8 mouse cellular contexts compared by ENCODE assay signal in genomic region chr2:32430701-32431676, GRCm38 (mm10). TPM values are rescaled to one million over a fixed set of nuclear protein-coding genes. Genes with fewer than 3 reads are reported as not detected.
DNase-seq lines count a peak whose midpoint lies in the region; ATAC-seq lines count a peak whose summit lies in the region.

No protein-coding gene starts in this region.

- H3K27ac ChIP-seq in hindbrain, embryonic 14.5 days, result peak overlapping the region; percentile 96

- H3K4me2 ChIP-seq in hindbrain, embryonic 14.5 days (replicated peaks), result peak overlapping the region; percentile 81

- 6% methylated on average over 18 of the region's 18 CpGs for WGBS in hindbrain, embryonic 14.5 days

- no peaks in the 10 kb centered on the region for H3K9me3 ChIP-seq in hindbrain, embryonic 14.5 days (ENCODE audit: control insufficient read depth, low read length)

- peak overlapping the region; percentile 45 for H3K4me3 ChIP-seq in hindbrain, embryonic 14.5 days (replicated peaks; ENCODE audit: low read length)

- peak overlapping the region; percentile 76 for H3K9ac ChIP-seq in hindbrain, embryonic 14.5 days

- peak; percentile 95 for ATAC-seq in hindbrain, embryonic 14.5 days (ENCODE audit: low FRiP score)

- 0 out of 2 replicates have a peak, but pooled peaks cover 3% of the 10 kb centered on the region for H3K36me3 ChIP-seq in hindbrain, embryonic 14.5 days (replicated peaks; ENCODE audit: control insufficient read depth, insufficient read depth)

- no peaks in the 10 kb centered on the region for H3K27me3 ChIP-seq in hindbrain, embryonic 14.5 days (ENCODE audit: control insufficient read depth, insufficient read depth, low read length)

- peaks cover 40% of the 10 kb centered on the region for H3K4me1 ChIP-seq in hindbrain, embryonic 14.5 days (replicated peaks; ENCODE audit: control insufficient read depth, insufficient read depth, low read length)

- DNase-seq in ZHBTc4 (ENCODE audit: low read depth, low spot score), result peak; percentile 85
- DNase-seq in cerebellum, postnatal 4 days (ENCODE audit: low spot score in 2 of 2), result peak; percentile 52 to 78
- peak; percentile 81 for DNase-seq in gastrocnemius, adult 18-20 months (ENCODE audit: low spot score)
- DNase-seq in hindbrain, embryonic 14.5 days (ENCODE audit: low spot score), result peak; percentile 92
- DNase-seq in layer of hippocampus, postnatal 36 days, result peak; percentile 79 to 81
- DNase-seq in lung, postnatal 36 days, result peak; percentile 75
- DNase-seq in right cerebral cortex, postnatal 36 days (ENCODE audit: low spot score in 2 of 2), result peak; percentile 84 to 93
- no peak for DNase-seq in thymus, postnatal 0 days (ENCODE audit: low spot score)

RNA-seq across cellular contexts. Expression of gene Naif1, which starts 19.3 kb away (rescaled TPM):
- total RNA-seq in gastrocnemius, adult 18-20 months (2021), result 1 to 10 TPM; 2.6 to 3.0 TPM
- polyA plus RNA-seq in hindbrain, embryonic 14.5 days (2014; fragmentation: Nextera tagmentation; extraction: Ambion mirVana), result 5.3 TPM in 2 replicates
- total RNA-seq in layer of hippocampus, postnatal 36 days (2021), result 1 to 10 TPM; 4.2 to 4.4 TPM
- 5.4 and 6.2 TPM in 2 replicates for polyA plus RNA-seq in thymus, postnatal 0 days (2015; fragmentation: Nextera tagmentation; extraction: Ambion mirVana)

RNA-seq across cellular contexts. Expression of gene Slc25a25, which starts 20.3 kb away (rescaled TPM):
- 100 to 1,000 TPM in 1 of 2 experiments, 10 to 100 TPM in 1; 47.6 to 217 TPM for total RNA-seq in gastrocnemius, adult 18-20 months (2021)
- 39.2 and 42.9 TPM in 2 replicates for polyA plus RNA-seq in hindbrain, embryonic 14.5 days (2014; fragmentation: Nextera tagmentation; extraction: Ambion mirVana)
- 10 to 100 TPM; 58.1 to 60.0 TPM for total RNA-seq in layer of hippocampus, postnatal 36 days (2021)
- polyA plus RNA-seq in thymus, postnatal 0 days (2015; fragmentation: Nextera tagmentation; extraction: Ambion mirVana), result 16.3 and 18.9 TPM in 2 replicates

RNA-seq across cellular contexts. Expression of gene Ptges2, which starts 35.3 kb away (rescaled TPM):
- 10 to 100 TPM; 37.1 to 43.0 TPM for total RNA-seq in gastrocnemius, adult 18-20 months (2021)
- polyA plus RNA-seq in hindbrain, embryonic 14.5 days (2014; fragmentation: Nextera tagmentation; extraction: Ambion mirVana), result 58.1 and 58.9 TPM in 2 replicates
- total RNA-seq in layer of hippocampus, postnatal 36 days (2021), result 10 to 100 TPM; 37.1 to 37.7 TPM
- 17.8 and 18.5 TPM in 2 replicates for polyA plus RNA-seq in thymus, postnatal 0 days (2015; fragmentation: Nextera tagmentation; extraction: Ambion mirVana)

RNA-seq across cellular contexts. Expression of gene Lcn2, which starts 42.9 kb away (rescaled TPM):
- total RNA-seq in gastrocnemius, adult 18-20 months (2021), result 1 to 10 TPM; 1.4 to 4.8 TPM
- 0.78 and 1.3 TPM in 2 replicates for polyA plus RNA-seq in hindbrain, embryonic 14.5 days (2014; fragmentation: Nextera tagmentation; extraction: Ambion mirVana)
- total RNA-seq in layer of hippocampus, postnatal 36 days (2021), result 10 to 100 TPM in 1 of 2 experiments, under 1 TPM in 1; 0.65 to 13.4 TPM
- polyA plus RNA-seq in thymus, postnatal 0 days (2015; fragmentation: Nextera tagmentation; extraction: Ambion mirVana), result 4.3 and 6.3 TPM in 2 replicates

RNA-seq across cellular contexts. Expression of gene 1110008P14Rik, which starts 49.3 kb away (rescaled TPM):
- 10 to 100 TPM; 42.6 to 47.1 TPM for total RNA-seq in gastrocnemius, adult 18-20 months (2021)
- polyA plus RNA-seq in hindbrain, embryonic 14.5 days (2014; fragmentation: Nextera tagmentation; extraction: Ambion mirVana), result 170 and 175 TPM in 2 replicates
- total RNA-seq in layer of hippocampus, postnatal 36 days (2021), result 100 to 1,000 TPM; 160 to 170 TPM
- 66.9 and 77.3 TPM in 2 replicates for polyA plus RNA-seq in thymus, postnatal 0 days (2015; fragmentation: Nextera tagmentation; extraction: Ambion mirVana)
